Mouse (Mus musculus) embryonic facial prominence, embryonic 14.5 days (tissue): ENCODE results near the gene Zfp386. TPM values are rescaled to one million over a fixed set of nuclear protein-coding genes. Genes with fewer than 3 reads are reported as not detected.
A peak's percentile ranks its signal among the peaks of the same experiment; 100 is the strongest.

Experiments
- ATAC-seq: fragments of 200-750 bp; cut with Nextera tagmentation; 2 replicates; pipeline ENCODE4 v1.8.0; 2017; ENCODE audit warnings: low read depth, moderate number of reproducible peaks, moderate TSS enrichment
- DNase-seq: peaks from one replicate; pipeline ENCODE4 v3.0.0-alpha.2; 2015; ENCODE audit warnings: low spot score
- H3K27ac ChIP-seq: fragments of 300-500 bp; sonication (generic); replicated peaks from 2 replicates; pipeline ENCODE4 v1.5.1; 2014; ENCODE audit warnings: low read depth, mild to moderate bottlenecking, low read length, moderate library complexity
- H3K27me3 ChIP-seq: fragments of 300-500 bp; sonication (generic); replicated peaks from 2 replicates; pipeline ENCODE4 v1.6.1; 2014; ENCODE audit warnings: low read length; ENCODE audit not compliant: control insufficient read depth, insufficient read depth
- H3K36me3 ChIP-seq: fragments of 300-500 bp; sonication (generic); 2 replicates; pipeline ENCODE4 v1.6.1; 2014; ENCODE audit warnings: low read length, mixed read lengths; ENCODE audit not compliant: control insufficient read depth, insufficient read depth
- H3K4me1 ChIP-seq: fragments of 300-500 bp; sonication (generic); 2 replicates; pipeline ENCODE4 v1.6.1; 2014; ENCODE audit warnings: antibody characterized with exemption, low read length; ENCODE audit not compliant: control insufficient read depth, insufficient read depth
- H3K4me2 ChIP-seq: fragments of 300-500 bp; sonication (generic); 2 replicates; pipeline ENCODE4 v1.6.1; 2014; ENCODE audit warnings: low read depth, mild to moderate bottlenecking, low read length, moderate library complexity, mixed read lengths
- H3K4me3 ChIP-seq: fragments of 300-500 bp; sonication (generic); 2 replicates; pipeline ENCODE4 v1.5.1; 2014; ENCODE audit warnings: low read depth, mild to moderate bottlenecking, low read length
- H3K9ac ChIP-seq: fragments of 300-500 bp; sonication (generic); 2 replicates; pipeline ENCODE4 v1.6.1; 2014; ENCODE audit warnings: low read depth, mild to moderate bottlenecking, low read length, moderate library complexity, mixed read lengths
- H3K9me3 ChIP-seq: fragments of 300-500 bp; sonication (generic); 2 replicates; pipeline ENCODE4 v1.6.1; 2016; ENCODE audit warnings: low read length; ENCODE audit not compliant: control insufficient read depth
- WGBS: fragments of 180-500 bp; shearing (Covaris S2); extraction: QIAGEN DNeasy Blood & Tissue Kit; methylation state at CpG from one replicate; pipeline ENCODE4 v1.1.7; 2014; 5-methylcytosine and 5-hydroxymethylcytosine counted together
- polyA plus RNA-seq: library from polyadenylated mRNA; unstranded; fragments of >200 nt; fragmentation: Nextera tagmentation; extraction: Ambion mirVana; gene quantifications from 2 replicates; pipeline ENCODE4 v1.2.1, GENCODE M21; 2014

Zfp386 gene
- polyA plus RNA-seq, 1 experiment from 2014 or later, result 41.7 TPM

- 91% methylated on average over 8 of the region's 8 CpGs for WGBS
- Histone ChIP-seq H3K27me3 (no peaks in the 10 kb centered on the region), H3K27ac (no peak overlapping the region), H3K36me3 (no peaks in the 10 kb centered on the region), H3K4me3 (no peak overlapping the region), H3K9me3 (no peaks in the 10 kb centered on the region), H3K9ac (no peak overlapping the region), H3K4me2 (no peak overlapping the region), H3K4me1 (no peaks in the 10 kb centered on the region)
- no peak for DNase-seq
- no peak for ATAC-seq
Measured at GRCm38 (mm10) chr12:116097166-116097565, 49.6 kb downstream of the Zfp386 start.

DNA sequence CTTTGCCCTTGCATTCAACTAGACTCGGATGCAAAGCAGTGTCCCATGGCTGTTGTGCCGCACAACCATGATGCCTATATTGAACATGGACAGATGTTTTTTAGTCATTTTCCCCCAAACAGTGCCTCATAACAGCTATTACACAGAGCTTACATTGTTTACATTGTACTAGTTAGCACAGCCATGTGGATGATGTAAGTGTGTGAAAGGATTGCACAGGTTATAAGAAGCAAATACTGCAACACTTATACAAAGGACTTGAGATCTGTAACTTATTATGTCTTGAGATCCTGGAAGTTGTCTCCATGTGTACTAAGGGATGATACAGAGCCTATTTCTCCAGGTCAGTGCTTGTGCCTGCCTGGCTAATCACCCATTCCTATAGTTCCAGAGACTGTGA, 54.4 kb downstream of the Zfp386 start:
- no peaks in the 10 kb centered on the region for H3K4me1 ChIP-seq
- no peak overlapping the region for H3K4me3 ChIP-seq
- DNase-seq (no peak), ATAC-seq (no peak)
- H3K27me3 ChIP-seq, result no peaks in the 10 kb centered on the region
- WGBS, result 87% methylated on average over 2 of the region's 2 CpGs
- no peak overlapping the region for H3K4me2 ChIP-seq
- no peaks in the 10 kb centered on the region for H3K36me3 ChIP-seq
- H3K9ac ChIP-seq, result no peak overlapping the region
- no peak overlapping the region for H3K27ac ChIP-seq
- no peaks in the 10 kb centered on the region for H3K9me3 ChIP-seq

GRCm38 (mm10) chr12:116109451-116110353, 62.2 kb downstream of the Zfp386 start:
- Histone ChIP-seq H3K36me3 (no peaks in the 10 kb centered on the region), H3K9ac (no peak overlapping the region), H3K9me3 (peaks cover 8% of the 10 kb centered on the region), H3K27ac (no peak overlapping the region), H3K27me3 (no peaks in the 10 kb centered on the region), H3K4me2 (no peak overlapping the region), H3K4me1 (no peaks in the 10 kb centered on the region), H3K4me3 (no peak overlapping the region)
- DNase-seq (peak; percentile 17), ATAC-seq (no peak)
- WGBS, result 52% methylated on average over 9 of the region's 9 CpGs

DNA sequence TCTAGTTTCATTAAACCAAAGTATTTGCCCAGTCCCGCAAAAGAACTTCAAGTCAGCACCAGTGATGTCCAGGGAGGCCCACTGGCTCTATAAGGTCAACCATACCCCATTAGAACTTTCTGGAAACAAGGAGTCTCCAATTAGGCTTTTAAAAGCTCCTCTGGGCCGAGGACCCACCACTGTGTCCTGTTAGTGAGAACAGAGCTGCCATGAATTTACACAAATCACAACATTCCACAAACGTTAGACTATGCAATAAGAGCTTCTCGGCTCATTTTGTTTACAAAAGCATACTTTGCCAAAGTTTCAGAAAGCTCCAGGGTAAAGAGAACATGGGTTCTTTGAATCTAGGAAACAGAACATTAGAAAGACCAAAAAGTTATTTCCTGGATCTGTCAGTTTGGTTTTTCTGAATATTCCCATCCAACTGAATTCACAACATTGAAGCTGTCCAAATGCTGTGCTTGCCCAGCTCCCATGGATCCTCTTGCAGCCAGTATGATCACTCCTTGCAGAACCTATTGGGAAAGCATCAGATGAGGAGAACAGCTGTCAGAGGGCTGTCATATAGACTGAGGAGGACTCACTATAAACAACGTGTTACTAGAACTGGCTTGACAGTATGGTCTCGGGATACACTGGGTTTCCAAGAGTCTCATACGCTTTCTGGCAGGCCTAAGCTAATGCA, 63.6 kb downstream of the Zfp386 start:
- Histone ChIP-seq H3K27ac (no peak overlapping the region), H3K36me3 (no peaks in the 10 kb centered on the region), H3K27me3 (no peaks in the 10 kb centered on the region), H3K9me3 (peaks cover 8% of the 10 kb centered on the region), H3K4me2 (no peak overlapping the region), H3K4me1 (no peaks in the 10 kb centered on the region), H3K4me3 (no peak overlapping the region), H3K9ac (no peak overlapping the region)
- DNase-seq, result no peak
- 0 out of 2 replicates have a peak, but pooled peaks have one; percentile 33 for ATAC-seq
- 67% methylated on average over 7 of the region's 7 CpGs for WGBS

Other genes with a start within 250 kb of the Zfp386 start
- gene Vipr2, start 30.0 kb downstream of the Zfp386 start, polyA plus RNA-seq, result 3.6 and 3.8 TPM in 2 replicates
- gene Wdr60, start 215.3 kb downstream of the Zfp386 start, polyA plus RNA-seq, result 18.6 and 23.6 TPM in 2 replicates
- not detected in 2 replicates for gene Gm11027, start 227.7 kb downstream of the Zfp386 start, polyA plus RNA-seq
- 28.5 and 30.6 TPM in 2 replicates for gene Esyt2, start 233.5 kb downstream of the Zfp386 start, polyA plus RNA-seq